Mouse (Mus musculus) heart, embryonic 11.5 days (tissue): ENCODE results near the gene Spp2. TPM values are rescaled to one million over a fixed set of nuclear protein-coding genes. Genes with fewer than 3 reads are reported as not detected.
"Not testable (repeated sequence)": the region's sequence is repeated elsewhere in the genome, so short reads cannot be mapped to it uniquely, and the experiment has no call there.

Source experiments
- ATAC-seq: fragments of 200-750 bp; cut with Nextera tagmentation; replicated peaks from 2 replicates; pipeline ENCODE4 v1.8.0; 2017; ENCODE audit warnings: moderate library complexity; ENCODE audit not compliant: insufficient number of reproducible peaks, low FRiP score, low TSS enrichment
- H3K27ac ChIP-seq: fragments of 300-500 bp; sonication (generic); 2 replicates; pipeline ENCODE4 v1.5.1; 2014; ENCODE audit warnings: mild to moderate bottlenecking, low read depth, low read length
- H3K27me3 ChIP-seq: fragments of 300-500 bp; sonication (generic); 2 replicates; pipeline ENCODE4 v1.6.1; 2014; ENCODE audit warnings: mild to moderate bottlenecking, low read length, mixed read lengths; ENCODE audit not compliant: control insufficient read depth, insufficient read depth
- H3K36me3 ChIP-seq: fragments of 300-500 bp; sonication (generic); 2 replicates; pipeline ENCODE4 v1.6.1; 2014; ENCODE audit warnings: mild to moderate bottlenecking, low read length, moderate library complexity, mixed read lengths; ENCODE audit not compliant: control insufficient read depth, insufficient read depth
- H3K4me1 ChIP-seq: fragments of 300-500 bp; sonication (generic); 2 replicates; pipeline ENCODE4 v1.6.1; 2014; ENCODE audit warnings: low read length; ENCODE audit not compliant: control insufficient read depth, insufficient read depth
- H3K4me2 ChIP-seq: fragments of 300-500 bp; sonication (generic); 2 replicates; pipeline ENCODE4 v1.6.1; 2014; ENCODE audit warnings: mild to moderate bottlenecking, moderate library complexity
- H3K4me3 ChIP-seq: fragments of 300-500 bp; sonication (generic); 2 replicates; pipeline ENCODE4 v1.5.1; 2014; ENCODE audit warnings: low read depth, low read length
- H3K9ac ChIP-seq: fragments of 300-500 bp; sonication (generic); 2 replicates; pipeline ENCODE4 v1.6.1; 2014; ENCODE audit warnings: mild to moderate bottlenecking, low read depth, low read length, moderate library complexity
- H3K9me3 ChIP-seq: fragments of 300-500 bp; sonication (generic); replicated peaks from 2 replicates; pipeline ENCODE4 v1.6.1; 2016; ENCODE audit warnings: low read length; ENCODE audit not compliant: control insufficient read depth
- WGBS: fragments of 180-500 bp; shearing (Covaris S2); extraction: QIAGEN DNeasy Blood & Tissue Kit; methylation state at CpG from one replicate; pipeline ENCODE4 v1.1.7; 2014; ENCODE audit not compliant: insufficient replicate concordance; 5-methylcytosine and 5-hydroxymethylcytosine counted together
- polyA plus RNA-seq: library from polyadenylated mRNA; unstranded; fragments of >200 nt; fragmentation: Nextera tagmentation; extraction: Ambion mirVana; gene quantifications from 2 replicates; pipeline ENCODE4 v1.2.1, GENCODE M21; 2014

The Spp2 gene
- polyA plus RNA-seq, 1 experiment from 2014 or later = 1.6 TPM

DNA sequence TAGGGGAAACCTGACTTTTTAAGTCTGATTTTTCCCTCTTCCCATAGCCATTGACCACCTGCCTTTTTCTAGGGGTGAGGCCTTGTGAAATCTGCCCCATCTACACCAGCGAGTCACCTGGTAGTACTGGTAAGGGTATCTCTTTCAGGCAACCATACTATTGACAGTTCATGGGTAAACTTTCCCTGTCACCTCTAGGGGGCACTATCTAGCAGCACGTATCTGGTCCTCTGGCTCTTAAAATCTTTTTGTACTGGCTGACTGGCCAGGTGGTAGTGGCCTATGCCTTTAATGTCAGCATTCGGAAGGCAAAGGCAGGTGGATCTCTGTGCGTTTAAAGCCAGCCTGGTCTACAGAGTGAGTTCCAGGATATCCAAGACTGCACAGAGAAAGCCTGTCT is 38.6 kb downstream of the Spp2 start:
- WGBS = 71% methylated on average over 4 of the region's 4 CpGs
- H3K27me3 ChIP-seq = no peaks in the 10 kb centered on the region
- no peaks in the 10 kb centered on the region for H3K9me3 ChIP-seq
- H3K9ac ChIP-seq = no peak overlapping the region
- ATAC-seq = no peak
- H3K27ac ChIP-seq = no peak overlapping the region
- H3K4me1 ChIP-seq = no peaks in the 10 kb centered on the region
- H3K4me2 ChIP-seq = no peak overlapping the region
- no peak overlapping the region for H3K4me3 ChIP-seq
- no peaks in the 10 kb centered on the region for H3K36me3 ChIP-seq

DNA sequence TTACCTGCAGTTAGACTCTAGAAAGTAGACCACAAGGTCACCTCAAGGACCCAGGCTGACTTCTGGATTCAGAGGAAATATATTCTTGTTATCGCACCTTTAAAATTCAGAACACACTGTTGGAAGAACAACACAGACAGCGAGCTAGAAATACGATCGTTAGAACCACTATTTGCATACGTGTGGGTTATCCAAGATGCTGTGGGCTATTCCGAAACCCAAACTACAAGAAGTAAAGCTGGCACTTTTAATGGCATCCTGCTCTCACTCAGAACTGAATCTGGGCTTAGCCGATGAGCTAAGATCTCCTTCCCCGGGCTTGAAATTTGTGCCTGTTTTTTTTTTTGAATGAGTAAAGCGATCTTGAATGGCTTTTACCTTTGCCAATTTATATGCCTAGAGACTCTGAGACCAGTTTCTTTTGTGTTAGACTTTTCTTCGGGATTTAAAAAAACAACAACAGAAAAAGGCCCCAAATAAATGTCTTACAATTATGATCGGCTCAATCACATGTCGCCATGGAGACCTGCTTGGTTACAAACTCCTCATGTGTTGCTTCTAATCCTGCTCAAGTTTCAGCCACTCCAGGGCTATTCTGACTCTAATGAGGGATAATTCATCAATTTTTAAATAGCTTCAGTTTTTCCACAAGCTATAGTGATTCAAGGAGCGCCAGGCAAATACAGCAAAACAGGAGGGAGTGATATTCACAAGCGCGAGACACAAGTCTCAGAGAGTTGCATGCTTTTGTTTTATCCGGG is 39.7 kb downstream of the Spp2 start:
- Histone ChIP-seq H3K36me3 (no peaks in the 10 kb centered on the region), H3K9me3 (no peaks in the 10 kb centered on the region), H3K4me1 (no peaks in the 10 kb centered on the region), H3K4me3 (no peak overlapping the region), H3K27ac (no peak overlapping the region), H3K9ac (no peak overlapping the region), H3K27me3 (no peaks in the 10 kb centered on the region), H3K4me2 (no peak overlapping the region)
- no peak for ATAC-seq
- WGBS = 86% methylated on average over 16 of the region's 16 CpGs

DNA sequence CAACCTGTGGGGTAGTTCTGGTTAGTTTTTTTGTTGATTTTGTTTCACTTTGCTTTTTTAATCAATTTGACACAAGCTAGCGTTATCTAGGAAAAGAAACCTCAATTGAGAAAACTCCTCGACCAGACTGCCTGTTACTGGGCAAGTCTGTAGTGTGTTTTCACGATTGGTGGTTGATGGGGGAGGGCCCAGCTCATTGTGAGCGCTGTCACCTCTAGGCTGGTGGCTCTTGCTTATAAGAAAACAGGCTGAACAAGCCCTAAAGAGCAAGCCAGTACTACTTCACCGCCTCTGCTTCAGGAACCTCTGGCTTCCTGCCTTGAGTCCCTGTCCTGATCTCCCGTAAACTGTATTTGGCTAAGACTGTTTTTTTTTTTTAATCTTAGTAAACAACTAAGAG is 40.7 kb downstream of the Spp2 start:
- no peaks in the 10 kb centered on the region for H3K36me3 ChIP-seq
- H3K4me1 ChIP-seq = no peaks in the 10 kb centered on the region
- H3K4me3 ChIP-seq = no peak overlapping the region
- no peak for ATAC-seq
- no peaks in the 10 kb centered on the region for H3K9me3 ChIP-seq
- no peak overlapping the region for H3K9ac ChIP-seq
- no peak overlapping the region for H3K27ac ChIP-seq
- no peak overlapping the region for H3K4me2 ChIP-seq
- WGBS = 12% methylated on average over 6 of the region's 6 CpGs
- H3K27me3 ChIP-seq = no peaks in the 10 kb centered on the region

DNA sequence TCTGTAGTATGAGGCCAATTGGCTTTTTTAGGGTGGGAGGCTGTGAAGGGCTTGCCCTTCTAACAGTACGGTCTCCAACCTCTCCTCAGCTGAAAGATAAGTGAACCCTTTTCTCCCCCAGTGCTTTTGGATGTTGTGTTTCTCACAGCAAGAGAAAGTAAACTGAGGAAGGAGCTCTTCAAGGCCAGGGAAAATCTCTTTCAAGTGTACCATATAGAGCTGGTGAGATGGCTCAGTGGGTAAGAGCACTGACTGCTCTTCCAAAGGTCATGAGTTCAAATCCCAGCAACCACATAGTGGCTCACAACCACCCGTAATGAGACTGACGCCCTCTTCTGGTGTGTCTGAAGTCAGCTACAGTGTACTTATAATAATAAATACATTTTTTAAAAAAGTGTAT is 41.3 kb downstream of the Spp2 start:
- not testable (repeated sequence) for H3K27me3 ChIP-seq, H3K4me2 ChIP-seq, H3K4me3 ChIP-seq, H3K36me3 ChIP-seq, H3K4me1 ChIP-seq, ATAC-seq, H3K27ac ChIP-seq, H3K9ac ChIP-seq, H3K9me3 ChIP-seq
- 66% methylated on average over 3 of the region's 3 CpGs for WGBS

DNA sequence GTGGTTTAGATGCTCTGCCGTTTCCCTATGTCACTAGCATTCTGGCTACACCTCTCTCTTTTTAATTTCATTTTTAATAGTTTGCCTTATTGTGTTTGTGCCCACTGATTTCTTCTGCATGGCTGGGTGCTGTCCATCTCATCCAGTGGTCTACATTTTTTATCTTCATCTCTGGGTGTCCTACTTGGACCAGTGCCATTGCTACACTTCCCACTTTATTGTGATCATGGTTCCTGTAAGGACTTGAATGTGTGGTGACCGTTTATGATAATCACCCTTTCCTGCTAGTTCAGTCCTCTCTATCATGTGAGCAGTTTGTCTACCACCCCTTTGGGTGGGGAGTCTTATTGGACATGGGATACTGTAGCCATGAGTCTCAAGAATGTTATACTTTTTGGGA is 43.0 kb downstream of the Spp2 start:
- no peaks in the 10 kb centered on the region for H3K9me3 ChIP-seq
- no peak for ATAC-seq
- H3K4me2 ChIP-seq = no peak overlapping the region
- H3K27ac ChIP-seq = no peak overlapping the region
- WGBS = 81% methylated on average over 2 of the region's 2 CpGs
- H3K4me3 ChIP-seq = no peak overlapping the region
- no peak overlapping the region for H3K9ac ChIP-seq
- H3K36me3 ChIP-seq = no peaks in the 10 kb centered on the region
- H3K27me3 ChIP-seq = no peaks in the 10 kb centered on the region
- no peaks in the 10 kb centered on the region for H3K4me1 ChIP-seq

DNA sequence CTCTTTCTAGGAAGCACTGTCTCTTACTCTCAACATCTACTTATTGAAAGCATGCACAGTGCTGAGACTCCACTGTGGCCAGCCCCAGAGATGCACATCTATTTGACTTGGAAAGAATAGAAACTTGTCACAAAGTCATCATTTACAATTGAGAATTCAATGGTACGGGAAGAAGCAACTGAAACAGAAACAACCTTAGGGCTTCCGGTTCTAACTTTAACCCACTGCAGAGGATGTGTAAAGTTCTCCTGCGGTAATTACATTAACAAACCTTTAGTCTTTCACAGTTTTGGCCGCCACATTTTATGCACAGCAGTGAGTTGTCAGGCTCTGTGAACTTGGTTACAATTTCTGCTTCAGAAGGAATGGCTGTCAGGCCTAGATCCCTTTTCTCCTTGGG is 43.9 kb downstream of the Spp2 start:
- Histone ChIP-seq H3K27ac (no peak overlapping the region), H3K4me1 (no peaks in the 10 kb centered on the region), H3K27me3 (no peaks in the 10 kb centered on the region), H3K36me3 (no peaks in the 10 kb centered on the region), H3K4me3 (no peak overlapping the region), H3K9ac (no peak overlapping the region), H3K9me3 (no peaks in the 10 kb centered on the region), H3K4me2 (no peak overlapping the region)
- no peak for ATAC-seq
- WGBS = 84% methylated on average over 4 of the region's 4 CpGs

DNA sequence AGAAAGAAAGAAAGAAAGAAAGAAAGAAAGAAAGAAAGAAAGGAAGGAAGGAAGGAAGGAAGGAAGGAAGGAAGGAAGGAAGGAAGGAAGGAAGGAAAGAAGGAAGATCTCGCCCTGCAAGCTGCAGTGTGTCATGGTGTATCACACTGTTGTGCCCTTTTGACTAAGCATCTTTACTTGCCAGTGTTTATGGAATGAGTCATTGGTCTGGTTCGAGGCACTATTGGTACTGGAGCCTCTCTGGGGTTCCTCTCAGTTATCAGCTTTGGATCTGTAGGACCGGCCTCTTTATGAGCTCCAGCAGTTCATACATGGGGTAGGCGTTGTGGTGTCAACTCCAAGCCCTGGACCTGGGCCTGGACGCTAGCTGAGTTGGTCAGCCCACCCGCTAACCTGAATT is 45.4 kb downstream of the Spp2 start:
- ATAC-seq = no peak
- WGBS = 71% methylated on average over 6 of the region's 6 CpGs
- H3K27ac ChIP-seq = no peak overlapping the region
- H3K9ac ChIP-seq = no peak overlapping the region
- H3K36me3 ChIP-seq = no peaks in the 10 kb centered on the region
- no peaks in the 10 kb centered on the region for H3K27me3 ChIP-seq
- H3K4me2 ChIP-seq = no peak overlapping the region
- no peak overlapping the region for H3K4me3 ChIP-seq
- no peaks in the 10 kb centered on the region for H3K9me3 ChIP-seq
- H3K4me1 ChIP-seq = no peaks in the 10 kb centered on the region

DNA sequence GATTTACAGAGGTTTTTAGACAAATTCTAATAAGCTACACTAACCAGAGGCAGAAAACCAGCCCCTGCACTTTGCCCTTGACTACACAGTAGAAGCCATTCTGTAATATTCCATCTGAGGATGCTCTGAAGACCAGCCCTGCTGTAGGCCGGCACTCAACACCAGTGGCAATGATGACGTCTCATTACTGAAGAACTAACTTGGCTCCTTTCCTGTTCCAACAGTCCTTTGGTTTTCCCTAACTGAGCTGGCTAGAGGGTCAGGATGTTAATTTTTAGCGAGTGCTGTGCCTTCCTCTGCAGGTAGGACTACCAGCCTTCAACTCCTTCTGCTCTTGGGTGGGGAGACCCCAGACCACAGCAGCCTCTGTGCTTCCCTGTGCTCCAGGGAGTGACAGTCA is 47.9 kb downstream of the Spp2 start:
- H3K27me3 ChIP-seq = no peaks in the 10 kb centered on the region
- 50% methylated on average over 3 of the region's 3 CpGs for WGBS
- no peak for ATAC-seq
- H3K9ac ChIP-seq = no peak overlapping the region
- no peaks in the 10 kb centered on the region for H3K9me3 ChIP-seq
- H3K4me3 ChIP-seq = no peak overlapping the region
- no peaks in the 10 kb centered on the region for H3K36me3 ChIP-seq
- H3K27ac ChIP-seq = no peak overlapping the region
- no peak overlapping the region for H3K4me2 ChIP-seq
- H3K4me1 ChIP-seq = no peaks in the 10 kb centered on the region

DNA sequence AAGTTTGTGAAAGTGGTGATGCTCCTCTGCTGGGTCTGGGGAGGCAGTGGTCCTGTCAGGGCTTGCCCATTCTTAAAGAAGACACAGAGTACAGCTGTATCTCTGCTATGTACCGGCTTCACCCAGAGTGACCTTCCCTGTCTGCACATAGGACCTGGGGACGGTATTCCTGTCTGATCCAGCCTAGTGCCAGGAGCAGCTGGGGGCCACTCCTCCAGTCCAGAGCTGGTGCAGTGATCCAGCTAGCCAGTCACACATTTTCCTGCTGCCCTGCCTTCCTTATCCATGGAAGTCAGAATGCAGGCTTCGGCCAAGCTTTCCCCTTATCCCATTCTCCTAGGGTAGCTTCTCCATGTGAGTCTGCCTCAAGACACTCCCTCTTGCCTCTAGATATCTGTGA is 49.0 kb downstream of the Spp2 start:
- WGBS = 57% methylated on average over 3 of the region's 3 CpGs
- H3K27ac ChIP-seq = no peak overlapping the region

More for the DNA sequence above, 49.0 kb downstream of the Spp2 start:
- Histone ChIP-seq H3K36me3 (no peaks in the 10 kb centered on the region), H3K9me3 (no peaks in the 10 kb centered on the region), H3K9ac (no peak overlapping the region), H3K4me2 (no peak overlapping the region), H3K27me3 (no peaks in the 10 kb centered on the region), H3K4me3 (no peak overlapping the region), H3K4me1 (no peaks in the 10 kb centered on the region)
- ATAC-seq = no peak
